Mouse (Mus musculus) forebrain, embryonic 11.5 days (tissue): ENCODE results near the gene Sh2d1b2. TPM values are rescaled to one million over a fixed set of nuclear protein-coding genes. Genes with fewer than 3 reads are reported as not detected.

Source experiments
- ATAC-seq: fragments of 200-750 bp; cut with Nextera tagmentation; replicated peaks from 2 replicates; pipeline ENCODE4 v1.8.0; 2017; ENCODE audit warnings: moderate TSS enrichment; ENCODE audit not compliant: low FRiP score
- DNase-seq: peaks from one replicate; pipeline ENCODE4 v3.0.0-alpha.2; 2017; ENCODE audit warnings: low spot score
- H3K27ac ChIP-seq: fragments of 300-500 bp; sonication (generic); 2 replicates; pipeline ENCODE4 v1.5.1; 2014; ENCODE audit warnings: low read depth, low read length
- H3K27me3 ChIP-seq: fragments of 300-500 bp; sonication (generic); 2 replicates; pipeline ENCODE4 v1.6.1; 2014; ENCODE audit warnings: mild to moderate bottlenecking, low read length, mixed read lengths; ENCODE audit not compliant: control insufficient read depth, insufficient read depth
- H3K36me3 ChIP-seq: fragments of 300-500 bp; sonication (generic); 2 replicates; pipeline ENCODE4 v1.6.1; 2014; ENCODE audit warnings: mild to moderate bottlenecking, low read length, moderate library complexity, mixed read lengths; ENCODE audit not compliant: control insufficient read depth, insufficient read depth
- H3K4me1 ChIP-seq: fragments of 300-500 bp; sonication (generic); replicated peaks from 2 replicates; pipeline ENCODE4 v1.6.1; 2014; ENCODE audit warnings: low read length, mixed read lengths; ENCODE audit not compliant: control insufficient read depth, insufficient read depth
- H3K4me2 ChIP-seq: fragments of 300-500 bp; sonication (generic); 2 replicates; pipeline ENCODE4 v1.6.1; 2014; ENCODE audit warnings: low read depth, mild to moderate bottlenecking, low read length, moderate library complexity, mixed read lengths; ENCODE audit not compliant: severe bottlenecking
- H3K4me3 ChIP-seq: fragments of 300-500 bp; sonication (generic); 2 replicates; pipeline ENCODE4 v1.5.1; 2014; ENCODE audit warnings: low read depth, low read length
- H3K9ac ChIP-seq: fragments of 300-500 bp; sonication (generic); 2 replicates; pipeline ENCODE4 v1.6.1; 2014; ENCODE audit warnings: low read length
- H3K9me3 ChIP-seq: fragments of 300-500 bp; sonication (generic); 2 replicates; pipeline ENCODE4 v1.6.1; 2016; ENCODE audit warnings: low read length, mixed read lengths; ENCODE audit not compliant: control insufficient read depth
- WGBS: fragments of 180-500 bp; shearing (Covaris S2); extraction: QIAGEN DNeasy Blood & Tissue Kit; methylation state at CpG from one replicate; pipeline ENCODE4 v1.1.7; 2014; 5-methylcytosine and 5-hydroxymethylcytosine counted together
- polyA plus RNA-seq: library from polyadenylated mRNA; unstranded; fragments of >200 nt; fragmentation: Nextera tagmentation; extraction: Ambion mirVana; gene quantifications from 2 replicates; pipeline ENCODE4 v1.2.1, GENCODE M21; 2014

The Sh2d1b2 gene
- polyA plus RNA-seq, 1 experiment from 2014 or later = 0.07 TPM

GRCm38 (mm10) chr1:170293257-170293656, 60.7 kb downstream of the Sh2d1b2 start:
- Histone ChIP-seq H3K4me1 (peaks cover 4% of the 10 kb centered on the region; the same call in 1 of the 2 replicates), H3K4me2 (no peak overlapping the region), H3K9ac (no peak overlapping the region), H3K9me3 (no peaks in the 10 kb centered on the region), H3K27me3 (no peaks in the 10 kb centered on the region), H3K27ac (no peak overlapping the region), H3K36me3 (no peaks in the 10 kb centered on the region), H3K4me3 (no peak overlapping the region)
- ATAC-seq (no peak), DNase-seq (no peak)
- WGBS = 87% methylated on average over 5 of the region's 5 CpGs

GRCm38 (mm10) chr1:170294786-170295570, 62.4 kb downstream of the Sh2d1b2 start:
- ATAC-seq = no peak
- no peak overlapping the region for H3K4me3 ChIP-seq
- H3K4me1 ChIP-seq = peaks cover 4% of the 10 kb centered on the region; the same call in 1 of the 2 replicates
- no peaks in the 10 kb centered on the region for H3K36me3 ChIP-seq
- no peaks in the 10 kb centered on the region for H3K9me3 ChIP-seq
- no peaks in the 10 kb centered on the region for H3K27me3 ChIP-seq
- DNase-seq = no peak
- H3K4me2 ChIP-seq = no peak overlapping the region
- 69% methylated on average over 15 of the region's 15 CpGs for WGBS
- H3K27ac ChIP-seq = no peak overlapping the region
- no peak overlapping the region for H3K9ac ChIP-seq

GRCm38 (mm10) chr1:170299496-170299895, 66.9 kb downstream of the Sh2d1b2 start:
- Histone ChIP-seq H3K36me3 (no peaks in the 10 kb centered on the region), H3K4me3 (no peak overlapping the region), H3K9ac (no peak overlapping the region), H3K4me1 (0 out of 2 replicates have a peak, but pooled peaks cover 2% of the 10 kb centered on the region), H3K27ac (no peak overlapping the region), H3K4me2 (no peak overlapping the region), H3K9me3 (no peaks in the 10 kb centered on the region), H3K27me3 (no peaks in the 10 kb centered on the region)
- ATAC-seq (no peak), DNase-seq (no peak)
- 92% methylated on average over 4 of the region's 4 CpGs for WGBS

- 95% methylated on average over 9 of the region's 9 CpGs for WGBS
- no peak overlapping the region for H3K4me2 ChIP-seq
- no peaks in the 10 kb centered on the region for H3K9me3 ChIP-seq
- H3K36me3 ChIP-seq = no peaks in the 10 kb centered on the region
- H3K27me3 ChIP-seq = no peaks in the 10 kb centered on the region
- no peaks in the 10 kb centered on the region for H3K4me1 ChIP-seq
- no peak for DNase-seq
- no peak for ATAC-seq
- H3K27ac ChIP-seq = no peak overlapping the region
- no peak overlapping the region for H3K4me3 ChIP-seq
- H3K9ac ChIP-seq = no peak overlapping the region
Measured at GRCm38 (mm10) chr1:170301686-170302085, 69.1 kb downstream of the Sh2d1b2 start.

GRCm38 (mm10) chr1:170302456-170302855, 69.9 kb downstream of the Sh2d1b2 start:
- H3K4me1 ChIP-seq = no peaks in the 10 kb centered on the region

GRCm38 (mm10) chr1:170303103-170303502, 70.6 kb downstream of the Sh2d1b2 start:
- 75% methylated on average over 6 of the region's 6 CpGs for WGBS
- no peak for DNase-seq

More at GRCm38 (mm10) chr1:170302456-170302855, 69.9 kb downstream of the Sh2d1b2 start:
- Histone ChIP-seq H3K27me3 (no peaks in the 10 kb centered on the region), H3K9me3 (no peaks in the 10 kb centered on the region), H3K36me3 (no peaks in the 10 kb centered on the region), H3K4me2 (no peak overlapping the region), H3K27ac (no peak overlapping the region), H3K4me3 (no peak overlapping the region), H3K9ac (no peak overlapping the region)
- ATAC-seq (no peak), DNase-seq (no peak)
- 81% methylated on average over 6 of the region's 6 CpGs for WGBS

More at GRCm38 (mm10) chr1:170303103-170303502, 70.6 kb downstream of the Sh2d1b2 start:
- Histone ChIP-seq H3K27me3 (no peaks in the 10 kb centered on the region), H3K27ac (no peak overlapping the region), H3K4me3 (no peak overlapping the region), H3K4me1 (no peaks in the 10 kb centered on the region), H3K9me3 (no peaks in the 10 kb centered on the region), H3K4me2 (no peak overlapping the region), H3K36me3 (no peaks in the 10 kb centered on the region), H3K9ac (no peak overlapping the region)
- ATAC-seq = no peak

Other genes with a start within 250 kb of the Sh2d1b2 start
- gene Ddr2, start 122.0 kb upstream of the Sh2d1b2 start, polyA plus RNA-seq = 23.5 and 27.3 TPM in 2 replicates
- 59.2 and 65.7 TPM in 2 replicates for gene Uap1, start 57.8 kb upstream of the Sh2d1b2 start, polyA plus RNA-seq
- gene Uhmk1, start 17.4 kb upstream of the Sh2d1b2 start, polyA plus RNA-seq = 16.7 TPM in 2 replicates
- gene Sh2d1b1, start 44.6 kb downstream of the Sh2d1b2 start, polyA plus RNA-seq = not detected in 2 replicates
- 4.5 and 6.6 TPM in 2 replicates for gene Gm7694, start 73.6 kb downstream of the Sh2d1b2 start, polyA plus RNA-seq
- gene Spata46, start 76.1 kb downstream of the Sh2d1b2 start, polyA plus RNA-seq = 1.6 and 3.2 TPM in 2 replicates